Mouse (Mus musculus) gastrocnemius, postnatal 10 days (tissue): ENCODE measurements around the gene Xpo6. TPM values are rescaled to one million over a fixed set of nuclear protein-coding genes. Genes with fewer than 3 reads are reported as not detected.

Experiments used
- DNase-seq: peaks from one replicate; pipeline ENCODE4 v3.0.0; 2021; ENCODE audit warnings: mixed read lengths
- long read RNA-seq, 2 experiments: library from polyadenylated mRNA; stranded (forward); transcript quantifications; one replicate each; pipeline ENCODE4 v2.0.0; 2021
- total RNA-seq, 2 experiments: library from RNA; stranded (reverse); gene quantifications; 2 replicates each; pipeline ENCODE4 v1.2.3; 2021

Xpo6 gene
- total RNA-seq, result 10 to 100 TPM; 24.5 to 39.1 TPM
- long read RNA-seq, experiment 1, full-length matches to known transcripts, result 14 of 41 reads
- long read RNA-seq, experiment 1, partial matches to known transcripts, result 6 of 41 reads
- long read RNA-seq, experiment 1, other reads (novel, unspliced or antisense), result 21 of 41 reads
- long read RNA-seq, experiment 2, full-length matches to known transcripts, result 9 of 21 reads
- long read RNA-seq, experiment 2, partial matches to known transcripts, result 7 of 21 reads
- long read RNA-seq, experiment 2, other reads (novel, unspliced or antisense), result 5 of 21 reads

DNA sequence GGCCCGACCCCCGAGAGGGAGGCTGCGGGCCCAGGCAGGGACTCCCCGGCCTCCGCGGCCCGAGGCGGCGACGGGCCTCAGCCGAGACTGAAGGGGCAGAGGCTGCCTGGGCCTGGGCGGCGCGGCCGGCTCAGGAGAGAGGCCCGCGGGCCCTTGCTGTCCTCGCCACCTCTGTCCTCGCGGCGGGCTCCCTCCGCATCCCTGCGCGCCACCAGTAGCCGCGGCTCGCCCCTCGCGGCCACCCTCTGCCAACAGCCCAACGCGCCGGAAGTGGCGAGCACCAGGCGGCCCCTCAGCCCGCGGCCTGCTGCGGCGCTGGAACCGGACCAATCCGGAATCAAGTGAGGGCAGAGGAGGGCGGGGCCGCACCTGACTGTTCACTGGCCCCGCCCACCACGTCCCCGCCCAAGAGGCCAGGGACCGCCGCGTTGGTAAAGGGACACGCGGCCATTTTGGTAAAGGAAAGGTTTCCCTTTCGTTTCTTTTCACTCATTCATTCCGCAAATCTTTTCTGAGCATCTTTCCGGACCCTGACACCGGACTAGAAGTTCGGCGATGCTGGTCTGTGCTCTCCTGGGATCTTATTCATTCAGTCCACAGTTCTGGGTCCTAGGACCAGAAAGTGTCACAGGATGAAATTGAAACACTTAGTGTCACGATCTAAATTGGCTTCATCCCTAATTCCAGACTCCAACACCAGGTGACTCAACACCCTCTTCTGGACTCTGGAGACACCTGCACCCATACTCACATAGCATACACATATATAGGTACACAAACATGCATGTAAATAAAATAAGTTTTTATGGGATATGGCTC lies at the start of gene Xpo6:
Xpo6 (minus strand) TSS at position 324 of the 819 bp plus-strand sequence.
- DNase-seq, result peak; percentile 98

DNA sequence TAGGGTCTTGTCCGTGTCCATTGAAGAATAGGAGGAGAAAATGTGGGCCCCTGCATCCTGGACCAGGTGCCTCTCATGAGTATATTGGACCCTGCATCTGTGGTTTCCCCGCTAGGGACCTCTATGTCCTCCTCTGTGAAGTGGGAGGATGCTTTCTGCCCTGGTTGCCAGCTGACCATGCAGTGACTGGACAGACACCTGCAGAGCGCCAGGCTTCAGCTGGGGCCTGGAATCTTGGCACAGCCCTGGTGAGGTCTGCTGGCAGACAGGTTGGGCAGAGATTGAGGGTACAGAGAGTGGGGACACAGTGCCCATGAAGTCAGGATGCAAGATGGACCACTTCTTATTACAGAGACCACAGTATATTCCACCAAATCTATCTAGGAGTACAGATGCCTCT lies 49.7 kb upstream of the Xpo6 start:
- no peak for DNase-seq

DNA sequence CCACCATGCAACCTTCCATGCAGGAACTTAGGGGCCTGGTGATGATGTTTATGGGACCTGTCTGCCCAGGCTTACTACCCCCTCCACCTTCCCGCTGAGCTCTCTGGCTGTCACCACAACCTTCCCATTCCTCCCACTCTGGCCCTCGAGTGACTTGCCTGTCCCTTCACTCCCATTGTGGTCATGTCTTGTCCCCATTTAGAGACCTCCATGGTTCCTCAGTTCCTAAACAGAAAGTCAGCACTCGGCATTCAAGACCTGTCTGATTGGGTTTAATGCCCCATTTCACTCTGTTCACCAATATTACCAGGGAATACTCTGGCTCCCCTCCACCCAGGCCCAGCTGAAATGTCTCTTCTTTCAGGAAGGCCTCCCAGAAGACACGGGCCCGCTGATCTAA lies 48.8 kb upstream of the Xpo6 start:
- no peak for DNase-seq

DNA sequence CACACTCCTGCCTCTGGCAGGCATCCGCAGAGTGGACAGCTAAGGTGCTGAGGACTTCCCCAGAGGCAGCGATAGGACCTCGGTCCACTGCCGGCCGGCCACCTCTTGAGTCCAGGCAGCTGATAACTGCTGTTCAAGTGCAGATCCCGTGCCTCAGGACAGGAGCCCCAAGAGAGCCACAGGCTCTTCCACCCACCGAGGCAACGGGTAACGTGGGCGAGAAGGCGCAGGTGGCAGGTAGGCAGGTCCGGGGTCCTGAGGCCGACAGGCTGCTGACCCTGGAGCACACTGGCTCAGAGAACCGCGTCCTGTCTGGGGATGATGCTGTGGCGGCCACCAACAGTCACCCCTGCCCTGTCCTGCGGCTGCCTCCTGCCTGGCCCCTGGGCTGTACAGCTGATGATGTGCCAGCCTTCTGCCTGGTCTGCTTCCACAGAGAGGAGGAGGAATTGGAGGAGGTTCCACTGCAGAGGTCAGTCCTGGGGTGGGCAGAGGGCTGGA lies 48.4 kb upstream of the Xpo6 start:
- DNase-seq, result peak; percentile 23

DNA sequence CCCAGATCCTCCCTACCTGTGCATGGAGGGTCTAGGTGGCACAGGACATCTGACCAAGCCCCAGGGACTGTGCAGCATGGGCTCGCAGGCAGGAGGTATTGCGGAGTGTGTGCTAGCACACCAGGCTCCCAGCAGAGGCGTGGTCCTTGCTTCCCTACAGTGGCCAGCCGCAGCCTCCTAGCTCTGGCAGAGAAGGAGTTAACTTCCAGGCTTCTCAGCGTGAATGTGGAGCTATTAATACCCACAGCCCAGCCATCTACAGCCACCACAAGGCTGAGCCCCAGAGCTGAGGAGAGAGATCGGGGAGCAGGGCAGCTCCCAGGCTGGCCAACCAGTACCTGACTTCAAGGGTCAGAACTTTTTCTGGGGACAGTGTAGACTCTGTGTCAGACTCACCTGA lies 47.8 kb upstream of the Xpo6 start:
- peak; percentile 25 for DNase-seq

DNA sequence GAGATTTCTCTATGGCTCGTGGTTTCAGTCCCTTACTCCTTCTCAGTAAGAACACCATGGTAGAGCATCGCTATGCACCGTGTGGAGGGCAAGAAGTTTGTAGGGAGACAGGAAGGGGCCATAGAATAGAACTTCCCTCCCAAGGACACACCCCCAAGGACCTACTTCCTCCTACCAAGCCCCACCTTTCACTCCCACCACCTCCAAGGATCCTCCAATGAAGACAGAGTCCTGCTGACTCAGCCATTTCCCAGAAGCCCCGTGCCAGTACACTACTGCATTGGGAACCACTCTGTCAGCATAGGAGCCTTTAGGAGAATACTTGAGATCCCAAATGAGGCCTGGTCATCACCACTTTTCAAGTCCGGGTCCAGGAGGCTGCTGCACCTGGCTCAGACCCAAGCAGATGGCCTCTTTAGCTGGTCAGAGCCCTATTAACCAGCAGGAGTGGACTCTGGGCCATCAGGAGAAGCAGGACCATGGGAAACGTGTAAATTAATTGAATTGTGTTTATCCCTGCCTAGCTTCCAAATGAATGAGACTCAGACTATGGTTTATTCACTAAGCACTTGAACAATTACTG lies 44.0 kb upstream of the Xpo6 start:
- no peak for DNase-seq

DNA sequence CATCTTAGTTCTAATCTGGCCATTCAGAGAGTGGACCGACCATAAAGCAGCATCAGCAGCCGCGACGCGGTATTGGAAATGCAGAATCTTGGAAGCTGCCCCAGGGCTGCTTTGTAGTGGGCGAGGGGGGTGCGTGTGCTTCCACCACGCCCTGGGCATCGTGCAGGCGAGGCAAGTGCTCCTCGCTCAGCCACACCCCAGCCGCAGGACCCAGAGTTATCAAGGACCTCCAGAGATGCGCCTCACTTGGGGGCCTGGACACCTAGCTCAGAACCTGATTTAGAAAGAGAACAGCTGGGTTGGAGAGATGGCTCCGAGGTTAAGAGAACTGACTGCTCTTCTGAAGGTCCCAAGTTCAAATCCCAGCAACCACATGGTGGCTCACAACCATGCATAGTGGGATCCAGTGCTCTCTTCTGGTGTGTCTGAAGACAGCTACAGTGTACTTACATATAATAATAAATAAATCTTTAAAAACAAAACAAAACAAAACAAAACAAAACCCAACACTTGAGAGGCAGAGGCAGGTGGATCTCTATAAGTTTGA lies 40.6 kb upstream of the Xpo6 start:
- DNase-seq, result no peak

DNA sequence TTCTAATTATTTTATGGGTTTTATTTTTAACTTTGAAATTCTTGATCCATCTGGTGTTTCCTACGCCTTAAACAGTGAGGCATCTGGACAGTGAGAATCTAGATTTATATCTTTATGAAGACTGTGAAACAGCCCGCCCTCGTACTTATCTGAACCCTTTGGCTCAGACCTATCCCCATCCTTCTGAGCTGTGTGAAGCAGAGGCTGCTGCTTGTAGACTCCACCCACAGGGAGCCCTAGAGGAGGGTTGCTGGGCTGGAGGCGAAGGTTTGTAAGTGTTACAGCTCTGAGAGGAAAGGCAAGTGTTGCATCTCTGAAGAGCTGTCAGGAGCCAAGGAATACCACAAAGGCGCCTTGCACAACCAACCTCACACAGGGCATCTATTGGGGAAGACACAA lies 36.5 kb upstream of the Xpo6 start:
- DNase-seq, result no peak

DNA sequence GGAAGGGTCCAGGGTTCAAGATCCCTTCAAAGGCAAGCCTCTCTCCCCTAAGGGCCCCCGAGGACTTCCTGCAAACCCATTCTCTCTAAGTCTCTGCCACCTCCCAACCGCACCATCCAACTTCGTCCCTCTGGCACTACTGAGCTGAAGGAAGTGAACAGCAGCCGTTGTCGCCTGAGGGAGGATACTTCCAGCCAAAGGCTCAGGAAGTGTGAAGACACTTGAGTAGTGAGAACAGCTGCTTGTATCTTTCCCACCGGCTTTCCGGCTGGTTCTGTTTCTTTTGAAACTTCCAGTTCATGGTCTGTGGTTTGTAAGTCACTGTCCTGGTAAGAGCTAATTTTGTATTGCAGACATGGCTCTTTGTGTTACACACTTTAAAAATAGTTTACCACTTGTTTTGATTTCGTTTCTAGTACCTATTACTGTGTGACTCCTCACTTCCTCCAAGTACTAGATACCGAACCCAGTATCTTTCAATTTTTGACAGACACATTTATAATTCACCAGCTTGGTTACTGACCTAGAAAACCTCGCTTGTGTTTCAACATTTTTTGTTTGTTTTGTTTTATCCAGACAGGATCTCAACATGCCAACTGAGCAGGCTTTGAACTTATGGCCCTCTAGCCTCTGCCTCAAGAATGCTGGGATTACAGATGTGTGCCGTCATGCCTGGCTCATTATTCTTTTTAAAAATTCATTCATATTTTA lies 35.9 kb upstream of the Xpo6 start:
- no peak for DNase-seq

DNA sequence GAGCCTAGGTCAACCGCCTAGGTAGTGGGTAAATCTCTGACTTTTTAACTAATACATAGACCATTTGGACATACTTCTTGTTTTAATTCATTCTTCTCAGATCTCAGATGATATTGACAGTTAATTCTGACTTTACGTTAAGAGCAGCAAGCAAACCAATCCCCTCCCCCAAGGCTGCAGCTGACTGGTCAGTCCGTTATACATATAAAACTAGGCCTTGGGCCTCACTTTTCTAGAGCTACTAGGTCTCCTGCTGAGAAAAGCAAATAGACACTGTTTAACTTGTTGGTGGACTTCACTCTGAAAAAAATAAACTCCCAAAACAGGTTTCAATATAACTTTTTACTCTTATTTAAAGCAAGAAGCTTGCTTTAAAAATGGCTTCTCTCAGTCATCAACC lies 34.3 kb upstream of the Xpo6 start:
- DNase-seq, result no peak

DNA sequence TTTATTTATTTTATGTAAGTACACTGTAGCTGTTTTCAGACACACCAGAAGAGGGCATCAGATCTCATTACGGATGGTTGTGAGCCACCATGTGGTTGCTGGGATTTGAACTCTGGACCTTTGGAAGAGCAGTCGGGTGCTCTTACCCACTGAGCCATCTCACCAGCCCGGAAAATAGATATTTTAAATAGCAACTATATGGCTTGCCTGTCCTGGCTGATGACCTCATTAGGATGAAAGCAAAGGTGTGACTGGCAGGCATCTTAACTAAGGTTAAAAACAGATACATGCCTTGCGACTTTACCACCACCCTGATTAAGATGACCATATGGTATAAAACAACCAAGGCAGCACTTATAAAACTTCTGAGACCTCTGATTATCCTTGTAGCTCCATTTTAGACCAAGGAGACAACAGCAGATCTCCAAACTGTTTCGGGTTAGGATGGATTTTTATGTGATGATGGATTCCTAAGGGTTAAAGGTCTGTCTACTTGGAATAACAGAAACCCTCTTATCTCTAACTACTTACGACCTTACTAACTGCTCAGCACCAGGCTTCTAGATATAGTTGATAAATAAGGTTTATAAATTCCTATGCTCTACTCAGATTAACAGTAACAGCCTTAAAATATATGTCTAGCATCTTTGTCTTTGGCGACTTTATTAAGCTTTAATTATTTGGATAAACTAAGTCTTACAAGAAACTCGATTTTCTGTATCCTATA lies 32.2 kb upstream of the Xpo6 start:
- no peak for DNase-seq

DNA sequence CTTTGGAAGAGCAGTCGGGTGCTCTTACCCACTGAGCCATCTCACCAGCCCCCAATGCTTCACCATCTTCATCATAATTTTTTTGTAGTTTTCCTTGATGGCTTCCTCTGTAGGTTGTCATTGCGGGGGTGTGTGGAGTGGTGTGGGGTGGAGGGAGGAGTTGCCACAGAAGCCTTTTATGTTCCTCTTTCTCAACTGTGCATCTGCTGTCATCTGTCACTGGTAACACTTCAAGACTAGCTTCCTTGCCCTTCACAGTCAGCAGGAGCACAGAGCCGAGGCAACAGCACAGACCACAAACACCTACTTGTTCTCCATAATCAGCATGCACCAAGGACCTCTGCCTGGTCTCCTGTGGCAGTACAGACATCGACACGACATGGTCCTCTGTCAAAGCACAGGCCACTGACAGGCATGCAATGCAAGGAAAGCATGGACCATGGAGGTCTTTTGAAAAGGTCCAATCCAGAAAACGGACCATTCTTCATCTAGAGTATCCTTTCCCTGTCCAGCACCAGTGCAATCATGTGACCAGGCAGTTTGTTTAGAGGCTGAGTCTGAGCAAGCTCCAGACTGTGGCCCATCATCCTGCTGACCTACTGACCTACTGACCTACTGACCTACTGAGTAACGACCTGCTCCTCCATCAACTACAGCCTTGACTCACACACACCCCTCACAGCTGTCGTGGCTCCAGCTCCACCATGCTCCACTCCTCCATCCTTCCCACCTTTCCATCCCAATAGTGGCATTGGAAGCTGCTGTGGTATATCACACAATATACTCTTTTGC lies 30.3 kb upstream of the Xpo6 start:
- no peak for DNase-seq

DNA sequence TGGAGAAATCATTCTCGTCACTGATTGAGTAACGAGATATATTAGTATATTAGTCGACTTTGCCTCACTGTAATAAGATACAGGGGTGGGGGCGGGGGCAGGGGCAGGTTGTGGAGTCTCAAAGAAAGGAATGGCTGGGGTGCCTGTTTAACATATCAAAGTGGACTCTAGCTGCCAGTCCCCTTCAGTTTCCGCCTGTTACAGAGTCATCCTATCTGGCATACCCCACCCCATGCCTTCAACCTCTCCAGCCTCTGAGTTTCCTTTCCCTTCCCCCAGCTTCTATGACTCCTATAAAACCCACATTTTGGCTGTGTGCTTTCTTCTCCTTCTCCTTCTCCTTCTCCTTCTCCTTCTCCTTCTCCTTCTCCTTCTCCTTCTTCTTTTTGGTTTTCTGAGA lies 25.8 kb upstream of the Xpo6 start:
- DNase-seq, result no peak

DNA sequence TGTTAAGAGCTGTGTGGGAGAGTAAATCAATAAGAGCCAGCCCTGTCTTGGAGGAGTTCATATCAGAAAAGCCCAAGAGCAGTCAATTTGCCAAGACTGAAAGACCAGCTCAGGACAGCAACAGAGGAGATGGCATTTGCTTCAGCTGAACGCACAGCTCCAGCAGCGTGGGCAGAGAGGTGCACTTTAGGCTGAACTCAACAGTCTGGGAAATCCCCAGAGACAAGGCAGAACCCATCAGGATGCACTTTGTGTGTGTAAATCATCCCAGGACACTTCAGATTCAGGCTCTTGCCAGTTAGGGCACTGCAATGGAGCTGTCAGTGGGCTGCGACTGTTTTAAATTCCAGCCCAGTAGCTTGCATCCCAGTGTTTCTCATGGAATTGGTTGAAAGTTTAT lies 22.5 kb upstream of the Xpo6 start:
- DNase-seq, result no peak

DNA sequence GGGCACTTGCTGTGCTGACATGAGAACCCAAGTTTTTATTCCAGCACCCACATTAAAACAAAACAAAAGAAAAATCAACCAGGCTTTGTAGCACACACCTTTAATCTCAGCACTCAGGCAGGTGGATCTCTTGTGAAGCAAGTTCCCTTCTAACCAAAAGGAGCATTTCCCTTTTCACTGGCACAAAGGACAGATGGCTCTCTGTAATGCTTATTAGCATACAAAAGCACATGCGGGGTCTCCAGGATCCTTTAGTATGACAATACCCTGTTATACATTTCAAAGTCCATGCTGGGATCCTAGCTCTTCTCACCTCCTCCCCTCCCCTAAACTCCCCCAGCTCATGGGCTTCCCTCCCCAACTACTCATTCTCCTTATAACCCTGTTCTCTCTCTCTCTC lies 20.3 kb upstream of the Xpo6 start:
- DNase-seq, result no peak

DNA sequence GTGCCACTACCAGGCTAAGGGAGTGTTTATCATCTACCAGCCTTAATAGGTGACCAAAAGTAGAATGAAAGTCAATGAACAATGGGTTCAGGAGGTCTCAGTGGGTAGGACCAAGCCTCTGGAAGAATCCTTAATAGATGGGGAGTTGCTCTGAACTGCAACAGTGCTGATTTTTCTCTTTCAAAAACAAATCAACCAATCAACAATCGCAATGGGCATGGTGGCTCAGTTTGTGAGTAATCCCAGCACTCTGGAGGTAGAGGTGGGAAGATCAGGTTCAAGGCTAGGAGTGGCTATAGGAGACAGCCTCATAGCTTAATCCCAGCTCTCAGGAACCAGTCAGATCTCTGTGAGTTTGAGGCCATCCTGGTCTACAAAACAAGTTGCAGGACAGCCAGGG lies 18.0 kb upstream of the Xpo6 start:
- DNase-seq, result no peak

DNA sequence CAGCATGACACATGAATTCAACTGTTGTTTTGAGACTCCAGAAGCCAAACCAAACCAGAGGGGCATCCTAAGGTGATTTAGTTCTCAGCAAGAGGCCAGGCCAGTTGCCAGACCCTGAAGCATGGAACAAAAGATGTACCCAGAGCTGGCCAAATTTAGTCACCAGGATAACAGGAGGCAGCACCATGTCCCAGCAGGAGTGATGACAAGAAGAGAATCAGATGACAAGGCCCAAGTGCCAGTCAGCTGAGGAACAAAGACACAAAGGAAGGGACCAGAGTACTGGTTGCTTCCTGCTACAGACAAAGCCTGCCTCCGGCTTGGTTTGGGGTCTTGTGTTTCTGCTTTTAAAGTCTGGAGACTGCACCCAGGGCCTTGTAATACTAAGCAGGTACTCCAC lies 16.6 kb upstream of the Xpo6 start:
- DNase-seq, result no peak

DNA sequence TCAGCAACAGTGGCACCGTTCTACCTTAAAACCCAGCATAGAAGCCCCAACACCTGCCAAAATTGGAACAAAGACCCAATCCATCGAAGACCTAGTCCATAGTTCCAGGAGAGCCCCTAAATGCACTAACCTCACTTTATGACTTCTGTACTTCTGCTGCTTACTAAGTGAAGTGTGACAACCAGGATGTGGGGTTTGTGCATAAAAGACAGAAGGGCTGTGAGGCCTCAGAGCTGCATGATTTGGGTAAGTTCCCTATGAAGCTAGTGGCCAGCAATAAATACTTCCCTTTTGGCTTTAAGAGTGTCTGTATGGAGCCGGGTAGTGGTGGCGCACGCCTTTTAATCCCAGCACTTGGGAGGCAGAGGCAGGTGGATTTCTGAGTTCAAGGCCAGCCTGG lies 10.6 kb upstream of the Xpo6 start:
- DNase-seq, result no peak

DNA sequence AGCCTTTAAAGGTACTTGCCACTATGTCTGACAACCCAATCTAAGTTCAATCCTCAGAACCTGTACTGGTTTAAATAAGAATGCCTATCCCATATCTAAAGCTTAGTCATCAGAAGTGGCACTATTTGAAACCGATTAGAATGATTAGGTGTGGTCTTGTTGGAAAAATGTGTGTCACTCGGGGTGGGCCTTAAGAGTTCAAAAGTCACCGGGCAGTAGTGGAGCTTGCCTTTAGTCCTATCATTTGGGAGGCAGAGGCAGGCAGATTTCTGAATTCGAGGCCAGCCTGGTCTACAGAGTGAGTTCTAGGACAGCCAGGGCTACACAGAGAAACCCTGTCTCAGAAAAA lies 670 bp upstream of the Xpo6 start:
- DNase-seq, result no peak

DNA sequence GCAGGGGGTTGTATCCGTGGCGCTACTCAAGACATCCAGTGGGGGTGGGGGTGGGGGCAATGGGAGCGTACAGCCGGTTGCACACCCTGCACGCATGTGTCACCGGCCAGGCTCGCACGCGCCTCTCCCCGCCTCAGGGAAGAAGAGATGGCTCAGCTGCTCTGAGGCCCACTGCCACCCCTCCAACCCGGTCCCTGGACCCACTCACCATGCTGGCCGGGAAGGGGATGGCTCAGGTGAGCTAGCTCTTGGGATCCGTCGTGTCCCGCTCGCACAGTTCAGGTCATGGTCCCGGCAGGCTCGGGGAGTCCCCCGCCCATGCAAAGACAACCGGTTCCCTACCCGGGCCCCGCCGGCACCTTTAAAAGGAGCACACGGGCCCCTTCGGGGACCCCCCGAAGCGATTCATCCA lies 604 bp downstream of the Xpo6 start:
- DNase-seq, result peak; percentile 49

DNA sequence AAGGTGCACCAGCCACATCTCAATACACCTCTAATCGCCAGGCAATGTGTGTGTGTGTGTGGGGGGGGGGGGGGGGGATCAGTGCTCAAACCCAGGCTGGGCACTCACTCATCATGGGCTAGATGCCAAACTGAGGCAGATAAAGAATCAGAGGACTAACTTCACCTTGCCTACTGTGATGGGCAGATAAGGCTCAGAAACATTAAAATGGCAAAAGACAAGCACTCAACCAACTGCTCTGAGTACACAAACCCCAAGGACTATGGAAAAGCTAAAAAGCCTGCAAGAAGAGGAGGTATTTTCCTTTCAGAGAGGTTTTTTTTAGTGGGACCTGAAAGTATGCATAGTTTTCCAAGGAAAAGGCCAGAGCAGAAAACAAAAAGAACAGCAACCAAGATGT lies 1.4 kb downstream of the Xpo6 start:
- DNase-seq, result no peak
